Mouse (Mus musculus) small intestine, adult 2 months (tissue): Measurements from ENCODE around the gene Tbxas1.

Source experiments
- CTCF ChIP-seq: fragments of 200-500 bp; IDR thresholded peaks from 2 replicates; pipeline ENCODE4 v1.5.1; 2012; ENCODE audit warnings: low read depth, mild to moderate bottlenecking, control low read depth, inconsistent platforms, low read length, moderate library complexity, mixed read lengths; ENCODE audit not compliant: insufficient replicate concordance, insufficient read length; ENCODE audit errors: extremely low read depth
- POLR2A ChIP-seq: fragments of 200-500 bp; IDR thresholded peaks from 2 replicates; pipeline ENCODE4 v1.6.1; 2012; ENCODE audit warnings: low read depth, mild to moderate bottlenecking, control low read depth, inconsistent platforms, low read length, moderate library complexity

DNA sequence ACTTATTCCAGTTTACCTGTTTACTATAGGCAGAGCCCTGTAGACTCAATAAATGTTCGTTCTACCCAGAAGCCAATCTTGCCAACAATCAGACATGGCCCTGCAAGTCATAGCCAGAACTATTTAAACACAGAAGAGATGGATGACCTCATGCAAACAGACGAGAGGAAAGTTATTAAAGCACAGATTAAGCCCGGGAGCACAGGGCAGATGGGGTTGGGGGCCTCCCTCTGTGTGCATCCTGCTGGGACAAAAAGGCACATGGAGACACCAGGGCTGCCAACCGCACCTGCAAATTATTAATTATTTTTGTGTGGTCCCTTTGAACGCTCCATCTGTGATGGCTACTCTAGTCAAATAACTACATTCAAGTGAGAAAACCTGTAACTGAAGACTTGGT lies 29.3 kb upstream of the Tbxas1 start:
- TF ChIP-seq POLR2A (no peak), CTCF (no peak)
